Mouse (Mus musculus): ENCODE measurements around the gene Ubap2l.

The Ubap2l gene

DNA sequence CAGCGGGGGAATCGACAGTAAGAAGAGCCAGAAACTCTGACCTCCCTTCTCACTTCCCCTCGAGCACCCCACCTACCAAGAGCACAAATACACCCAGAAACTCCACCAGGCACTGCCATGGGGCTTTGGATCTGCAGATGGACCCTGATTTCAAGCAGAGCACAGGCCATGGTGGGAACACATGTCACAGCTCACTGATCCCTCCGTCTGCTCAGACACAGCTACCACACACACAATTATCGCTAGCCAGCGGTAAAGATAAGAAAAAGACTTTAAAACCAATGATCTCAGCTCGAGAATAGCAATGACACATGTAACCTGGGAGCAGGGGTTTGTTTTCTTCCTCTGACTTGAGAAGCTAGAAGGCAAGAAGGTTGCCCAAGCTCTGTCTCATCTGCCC, 83.9 kb downstream of the Ubap2l start:
- no peak for DNase-seq (ENCODE audit: low spot score in 2 of 2)

DNA sequence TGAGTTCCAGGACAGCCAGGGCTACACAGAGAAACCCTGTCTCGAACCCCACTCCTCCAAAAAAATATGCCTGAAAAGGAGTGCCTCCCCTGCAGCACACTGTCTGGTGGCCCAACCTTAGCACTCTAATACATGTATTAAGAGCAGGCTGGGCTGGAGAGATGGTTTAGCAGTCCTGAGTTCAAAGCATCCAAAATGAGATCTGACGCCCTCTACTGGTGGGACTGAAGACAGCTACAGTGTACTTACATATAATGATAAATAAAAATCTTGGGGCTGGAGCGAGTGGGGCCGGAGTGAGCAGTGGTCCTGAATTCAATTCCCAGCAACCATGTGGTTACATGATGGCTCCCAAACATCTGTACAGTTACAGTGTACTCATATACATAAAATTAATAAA, 85.5 kb downstream of the Ubap2l start:
- no peak for DNase-seq (ENCODE audit: low spot score in 2 of 2)

DNA sequence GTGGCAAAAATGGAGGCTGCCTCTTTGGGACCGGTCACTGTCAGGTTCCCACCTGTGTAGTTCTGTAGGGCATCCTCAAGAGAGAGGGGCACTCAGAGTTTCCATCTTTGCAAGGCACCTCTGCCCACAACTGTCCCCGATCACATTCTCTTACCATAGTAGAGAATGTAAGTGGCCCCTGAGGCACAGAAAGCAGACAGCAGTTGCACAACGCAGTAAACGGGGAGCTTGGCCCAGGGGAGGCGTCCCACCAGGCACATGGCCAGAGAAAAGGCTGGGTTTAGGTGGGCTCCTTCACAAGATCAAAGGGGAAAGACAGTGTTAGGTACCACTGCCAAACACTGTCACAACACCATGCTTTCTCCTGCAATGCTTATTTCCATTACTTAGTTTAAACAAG, 86.5 kb downstream of the Ubap2l start:
- DNase-seq (ENCODE audit: low spot score in 2 of 2): no peak

DNA sequence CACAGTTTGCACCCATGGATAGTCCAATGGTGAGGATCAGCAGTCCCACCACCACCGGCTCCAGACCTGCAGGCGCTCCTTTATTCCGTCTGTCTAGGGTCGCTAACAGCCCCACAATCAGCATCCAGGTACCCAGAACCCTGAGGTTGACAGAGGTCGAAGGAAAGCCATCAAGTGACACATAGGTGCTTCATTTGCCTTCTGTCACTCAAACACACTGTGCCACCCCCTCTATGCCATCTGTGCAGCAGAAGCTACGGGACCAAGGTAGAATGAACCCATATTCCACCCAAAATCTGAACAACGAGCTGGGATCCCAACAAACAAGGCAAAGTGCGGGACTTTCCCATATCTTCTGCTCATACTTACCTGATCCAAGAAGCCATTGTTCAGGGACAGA, 86.9 kb downstream of the Ubap2l start:
- DNase-seq (ENCODE audit: low spot score in 2 of 2): no peak

DNA sequence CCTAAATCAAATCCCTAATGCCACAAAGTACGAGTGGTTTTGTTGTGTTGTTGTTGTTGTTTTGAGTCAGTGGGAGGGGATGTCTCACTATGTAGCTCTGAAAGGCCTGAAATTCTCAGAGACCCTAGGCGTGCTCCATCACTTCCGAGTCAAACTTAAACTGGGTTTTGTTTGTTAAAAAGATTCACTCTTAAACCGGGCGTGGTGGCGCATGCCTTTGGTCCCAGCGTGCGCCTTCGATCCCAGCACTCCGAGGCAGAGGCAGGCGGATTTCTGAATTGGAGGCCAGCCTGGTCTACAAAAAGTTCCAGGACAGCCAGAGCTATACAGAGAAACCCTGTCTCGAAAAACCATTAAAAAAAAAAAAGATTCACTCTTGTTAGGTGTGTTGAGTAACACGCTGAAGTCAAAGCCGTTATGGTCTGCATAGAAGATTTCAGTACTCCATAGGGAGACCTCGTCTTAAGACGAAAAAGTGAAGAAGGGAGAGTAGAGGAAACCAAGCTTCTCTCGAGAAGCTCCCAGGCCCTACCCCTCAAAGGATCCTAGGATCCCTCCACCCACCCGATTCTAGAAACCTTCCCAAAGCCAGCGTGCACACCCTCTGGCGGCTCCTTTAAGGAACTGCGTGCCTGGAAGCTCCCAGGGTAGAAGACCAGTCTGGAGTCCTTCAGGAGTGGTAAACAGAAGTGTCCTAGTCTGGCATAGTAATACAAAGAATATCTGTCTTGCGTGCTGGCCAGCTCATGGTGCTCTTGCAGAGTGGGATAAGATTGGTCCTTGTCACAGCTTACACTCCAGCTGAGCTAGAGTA, 88.3 kb downstream of the Ubap2l start:
- peak in 1 of 2 experiments; percentile 57 for DNase-seq (ENCODE audit: low spot score in 2 of 2)

DNA sequence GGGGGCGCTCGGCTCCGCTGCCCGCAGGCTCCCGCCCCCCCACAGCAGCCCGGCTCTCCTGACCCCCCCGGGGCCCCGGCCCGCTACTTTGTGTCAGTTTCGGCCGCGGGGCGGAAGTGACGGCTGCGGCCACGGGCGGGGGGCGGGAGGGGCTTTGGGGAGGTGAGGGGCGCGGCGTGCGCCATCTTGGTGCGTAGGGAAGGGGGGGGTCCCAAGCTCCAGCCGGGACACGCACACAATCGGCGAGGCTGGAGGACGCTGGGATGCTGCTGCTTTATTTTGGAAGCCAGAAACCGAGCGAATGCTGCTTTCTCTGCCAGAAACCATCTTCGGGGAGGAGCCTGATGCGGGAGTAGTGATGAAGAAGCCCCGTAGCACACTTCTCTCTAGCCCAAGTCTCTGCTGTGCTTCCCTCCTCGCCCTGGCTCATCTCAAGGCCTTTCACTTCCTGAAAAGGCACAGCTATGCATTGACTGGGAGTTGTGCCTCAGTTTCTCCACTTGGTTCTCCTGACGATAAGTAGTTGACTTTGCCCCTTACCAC, 89.1 kb downstream of the Ubap2l start, which contains the start of gene Atp8b2:
Gene Atp8b2, minus strand, starts transcription at position 288 of the 543 bp plus-strand sequence.
- peak in 1 of 2 experiments; percentile 71 for DNase-seq (ENCODE audit: low spot score in 2 of 2)

DNA sequence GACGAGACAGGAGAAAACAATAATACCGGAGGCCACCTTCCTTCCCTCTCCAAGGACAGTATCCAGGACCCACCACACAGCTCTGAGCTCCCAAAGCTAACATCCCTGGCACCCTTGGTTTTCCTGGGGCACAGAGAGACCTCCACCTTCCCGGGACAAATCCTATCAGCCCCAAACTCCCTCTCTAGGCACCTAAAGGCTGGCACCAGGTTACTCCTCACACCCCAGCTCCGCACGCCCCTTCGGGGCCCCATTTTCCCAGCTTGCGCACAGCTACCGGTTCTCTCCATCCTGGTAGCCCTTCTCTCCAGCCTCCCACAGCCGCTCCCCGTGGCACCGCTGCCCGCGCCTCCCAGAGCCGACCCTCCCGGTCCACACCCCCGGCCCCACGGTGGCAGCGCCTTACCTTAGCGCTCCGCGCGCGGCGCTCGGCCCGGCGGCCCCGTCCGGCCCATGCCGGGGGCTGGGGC, 89.6 kb downstream of the Ubap2l start:
- DNase-seq (ENCODE audit: low spot score in 2 of 2): peak in 1 of 2 experiments; percentile 45

DNA sequence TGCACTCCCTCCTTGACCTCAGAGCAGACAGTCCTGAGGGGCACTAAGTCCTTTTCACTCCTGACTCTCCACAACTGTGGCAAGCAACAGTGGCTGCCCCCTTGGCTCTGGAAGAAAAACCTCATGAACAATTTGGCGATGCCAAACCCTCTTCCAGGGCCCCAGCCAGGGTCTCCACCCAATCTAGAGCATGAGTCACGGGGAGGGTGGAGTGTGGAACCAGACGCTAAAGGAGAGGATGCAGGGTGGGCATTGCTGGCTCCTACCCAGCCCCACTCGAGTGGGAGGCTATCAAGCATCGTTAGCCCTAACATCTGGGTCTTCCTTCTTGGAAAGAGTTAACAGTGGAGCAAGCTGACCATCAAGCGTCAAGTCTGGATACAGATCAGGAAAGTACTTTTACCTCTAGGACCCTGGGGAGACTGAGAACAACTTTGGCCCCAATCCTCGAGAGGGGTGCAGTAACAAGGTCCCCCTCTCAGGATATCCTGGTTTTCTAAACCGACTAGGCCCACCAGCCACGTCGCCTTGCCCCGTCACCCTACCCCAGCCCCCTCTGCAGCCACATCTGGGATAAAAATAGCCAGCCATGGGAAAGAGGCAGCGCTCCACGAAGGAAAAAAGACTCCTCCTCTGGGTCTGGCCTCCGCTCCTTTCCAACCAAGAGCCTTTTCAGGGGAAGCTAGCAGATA, 90.2 kb downstream of the Ubap2l start:
- DNase-seq (ENCODE audit: low spot score in 2 of 2): no peak

DNA sequence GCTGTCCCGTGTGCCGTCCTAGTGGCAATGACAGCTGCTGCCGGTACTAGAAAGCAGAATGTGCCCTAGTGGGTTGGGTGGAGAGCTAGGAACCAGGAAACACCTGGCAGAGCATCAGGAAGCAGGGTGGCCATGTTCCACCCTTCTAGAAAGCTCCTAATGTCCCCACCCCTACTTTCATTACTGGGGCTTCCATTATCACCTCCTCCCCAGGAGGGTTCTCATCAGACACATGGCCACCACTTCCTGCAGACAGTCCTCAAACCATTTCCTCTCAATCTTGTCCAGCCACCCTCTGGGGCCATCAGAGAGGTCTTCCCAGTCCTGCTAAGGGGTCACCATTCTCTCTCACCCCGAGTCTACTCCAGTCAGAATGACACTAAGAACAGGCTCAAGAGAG, 91.0 kb downstream of the Ubap2l start:
- DNase-seq (ENCODE audit: low spot score in 2 of 2): no peak

DNA sequence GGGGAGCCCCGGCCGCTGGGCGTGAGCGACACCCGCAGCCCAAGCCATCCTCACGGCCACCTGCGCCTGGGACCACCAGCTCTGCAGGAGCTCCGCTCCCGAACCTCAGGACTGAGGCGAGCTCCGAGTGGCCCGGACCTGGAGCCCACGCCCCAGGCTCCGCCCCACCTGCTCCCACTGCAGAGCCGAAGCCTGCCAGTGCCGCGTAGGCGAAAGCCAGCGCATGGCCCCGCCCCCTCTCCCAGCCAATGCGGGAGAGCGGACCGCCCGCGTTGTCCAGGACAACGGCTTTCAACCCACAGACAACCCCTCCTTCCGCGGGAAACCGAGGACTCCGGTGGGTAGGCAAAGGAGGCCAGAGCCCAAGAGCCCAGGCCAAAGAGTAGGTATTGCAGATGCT, 92.0 kb downstream of the Ubap2l start:
- DNase-seq (ENCODE audit: low spot score in 2 of 2): peak; percentile 93 to 94

DNA sequence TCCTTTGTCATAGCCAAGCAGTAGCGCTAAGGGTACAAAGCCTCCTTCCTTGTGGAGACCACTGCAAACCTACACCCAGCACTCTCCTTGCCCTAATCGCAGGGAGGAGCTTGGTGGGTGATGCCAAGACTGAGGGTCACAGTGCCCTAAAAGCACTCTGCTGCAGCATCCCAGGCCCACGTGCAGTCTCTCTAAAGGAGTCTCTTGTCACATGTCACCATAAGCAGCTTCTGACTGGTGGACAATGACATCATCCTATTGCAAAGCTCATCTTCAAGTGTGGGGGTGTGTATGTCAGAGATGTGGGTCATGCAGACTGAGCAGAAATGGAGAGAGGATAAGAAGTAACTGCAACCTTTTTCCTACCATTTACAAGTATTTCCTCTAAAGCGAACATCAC, 93.0 kb downstream of the Ubap2l start:
- DNase-seq (ENCODE audit: low spot score in 2 of 2): peak in 1 of 2 experiments; percentile 70

DNA sequence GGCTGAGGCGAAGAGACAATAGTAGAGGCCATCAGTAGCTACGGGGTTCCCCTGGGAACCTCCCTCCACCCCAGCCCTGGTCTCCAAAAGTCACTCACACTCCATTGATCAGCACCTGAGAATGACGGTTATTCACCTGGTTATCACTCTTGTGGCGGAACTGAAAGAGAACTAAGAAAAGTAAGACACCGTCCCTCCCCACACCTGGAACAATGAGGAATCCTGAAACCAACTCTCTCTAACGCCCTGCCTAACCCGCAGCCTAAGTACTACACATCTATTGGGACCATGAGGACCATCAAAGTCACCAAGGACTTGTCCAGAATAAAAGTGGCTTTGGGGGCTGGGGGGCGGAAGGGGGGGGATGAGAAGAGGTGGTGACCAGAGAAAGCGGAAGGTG, 94.5 kb downstream of the Ubap2l start:
- DNase-seq (ENCODE audit: low spot score in 2 of 2): no peak

DNA sequence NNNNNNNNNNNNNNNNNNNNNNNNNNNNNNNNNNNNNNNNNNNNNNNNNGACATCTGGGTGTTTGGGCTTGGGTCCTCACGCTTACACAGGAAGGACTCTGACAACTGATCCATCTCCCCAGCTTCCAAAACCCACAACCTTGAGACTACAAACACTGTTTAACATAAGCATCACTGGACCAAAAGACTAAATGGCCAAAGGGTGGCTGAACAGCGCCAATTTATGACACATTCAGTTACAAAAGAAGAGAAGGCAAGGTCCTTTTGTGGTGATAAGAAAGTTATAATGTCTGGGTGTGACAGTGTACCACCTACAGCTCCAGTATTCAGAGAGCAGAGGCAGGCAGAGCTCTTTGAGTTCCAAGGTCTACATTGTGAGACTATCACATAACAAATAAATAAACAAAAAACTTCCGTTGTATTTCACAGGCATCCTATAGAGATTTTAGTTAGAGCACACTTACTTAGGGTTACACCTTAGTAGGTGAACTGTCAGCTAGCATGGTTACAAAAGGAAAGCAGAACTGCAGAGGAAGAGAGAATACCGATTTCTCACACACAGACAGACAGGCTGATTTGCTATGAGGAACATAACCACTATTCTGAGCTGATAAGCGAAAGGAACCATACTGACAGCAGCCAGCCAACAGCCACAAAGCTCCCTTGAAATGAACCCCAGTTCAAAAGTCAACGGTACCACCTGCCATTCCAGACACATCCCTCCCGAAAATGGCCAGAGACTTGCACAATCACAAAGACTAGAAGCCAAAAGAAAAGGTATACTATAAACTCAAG, 96.1 kb downstream of the Ubap2l start:
- DNase-seq (ENCODE audit: low spot score in 2 of 2): no peak

DNA sequence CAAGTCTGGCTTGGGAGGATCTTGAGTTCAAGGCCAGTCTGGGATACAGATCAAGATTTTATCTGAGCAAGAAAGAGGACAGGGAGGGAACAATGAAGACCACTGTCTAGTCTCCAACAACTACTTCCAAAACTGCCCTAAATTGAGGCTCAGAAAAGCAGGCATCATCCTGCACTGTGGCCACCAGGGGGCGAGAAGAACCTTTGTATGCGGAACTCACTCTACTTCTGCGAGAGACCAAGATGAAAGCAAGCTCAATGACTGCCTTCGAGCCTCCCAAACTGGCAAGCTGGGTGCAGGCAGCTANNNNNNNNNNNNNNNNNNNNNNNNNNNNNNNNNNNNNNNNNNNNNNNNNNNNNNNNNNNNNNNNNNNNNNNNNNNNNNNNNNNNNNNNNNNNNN, 99.0 kb downstream of the Ubap2l start:
- peak in 1 of 2 experiments; percentile 66 for DNase-seq (ENCODE audit: low spot score in 2 of 2)

Measured in frontal cortex, postnatal 10 days (tissue).